Mouse (Mus musculus) cerebellum, adult 2 months (tissue): ENCODE results near the gene Pik3cg.

ENCODE experiments used
- CTCF ChIP-seq: fragments of 200-500 bp; IDR thresholded peaks from 2 replicates; pipeline ENCODE4 v1.5.1; 2011; ENCODE audit warnings: low read depth, mild to moderate bottlenecking, control low read depth, low read length, moderate library complexity, borderline replicate concordance; ENCODE audit not compliant: insufficient read depth
- POLR2A ChIP-seq: fragments of 200-500 bp; IDR thresholded peaks from 2 replicates; pipeline ENCODE4 v1.6.1; 2011; ENCODE audit warnings: low read length, control low read depth, borderline replicate concordance; ENCODE audit not compliant: insufficient read depth

DNA sequence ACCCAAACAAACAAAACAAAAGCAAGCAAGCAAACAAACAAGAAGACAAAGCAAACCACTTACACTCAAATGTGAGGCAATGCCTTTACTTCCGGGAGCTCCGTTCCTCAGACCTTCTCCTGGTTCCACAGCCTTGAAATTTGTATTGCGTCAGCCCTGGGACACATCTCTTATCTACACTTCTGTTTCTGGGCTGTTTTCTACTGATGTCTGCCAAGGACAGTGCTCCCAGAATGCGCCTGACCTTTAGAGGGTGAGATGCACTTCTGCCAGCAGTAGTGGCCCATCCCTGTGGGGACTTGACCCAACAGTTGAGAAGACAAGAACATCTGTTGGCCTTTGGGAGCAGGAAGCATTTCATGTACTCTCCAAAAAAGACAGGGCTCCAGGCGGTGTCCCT lies 84.9 kb downstream of the Pik3cg start:
- TF ChIP-seq CTCF: no peak
- TF ChIP-seq POLR2A: no peak
